Mouse (Mus musculus): ENCODE measurements at regions not wholly inside any gene's neighbourhood (a gene's known extent, or its start where the extent isn't known, plus 50 kb on each side); places are given as distances from the start of the nearest gene placed in this dataset.

DNA sequence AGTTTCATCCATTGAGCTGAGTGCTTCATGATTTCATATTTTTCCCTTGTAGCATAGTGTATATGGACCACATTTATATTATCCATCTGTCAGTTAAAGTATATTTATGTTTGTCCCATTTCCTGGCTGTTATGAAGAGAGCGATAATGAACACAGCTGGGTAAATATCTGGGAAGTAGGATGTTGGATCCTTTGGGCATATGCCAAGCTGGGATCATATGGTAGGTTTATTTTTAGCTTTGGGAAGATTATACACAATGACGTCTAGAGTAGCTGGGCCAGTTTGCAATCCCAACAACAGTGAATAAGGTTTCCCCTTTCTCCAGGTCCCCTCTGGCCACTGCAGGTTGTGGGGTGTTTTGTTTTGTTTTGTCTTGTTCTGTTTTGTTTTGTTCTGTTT is 164.5 kb downstream of the Gm765 start:
- DNase-seq: no peak

DNA sequence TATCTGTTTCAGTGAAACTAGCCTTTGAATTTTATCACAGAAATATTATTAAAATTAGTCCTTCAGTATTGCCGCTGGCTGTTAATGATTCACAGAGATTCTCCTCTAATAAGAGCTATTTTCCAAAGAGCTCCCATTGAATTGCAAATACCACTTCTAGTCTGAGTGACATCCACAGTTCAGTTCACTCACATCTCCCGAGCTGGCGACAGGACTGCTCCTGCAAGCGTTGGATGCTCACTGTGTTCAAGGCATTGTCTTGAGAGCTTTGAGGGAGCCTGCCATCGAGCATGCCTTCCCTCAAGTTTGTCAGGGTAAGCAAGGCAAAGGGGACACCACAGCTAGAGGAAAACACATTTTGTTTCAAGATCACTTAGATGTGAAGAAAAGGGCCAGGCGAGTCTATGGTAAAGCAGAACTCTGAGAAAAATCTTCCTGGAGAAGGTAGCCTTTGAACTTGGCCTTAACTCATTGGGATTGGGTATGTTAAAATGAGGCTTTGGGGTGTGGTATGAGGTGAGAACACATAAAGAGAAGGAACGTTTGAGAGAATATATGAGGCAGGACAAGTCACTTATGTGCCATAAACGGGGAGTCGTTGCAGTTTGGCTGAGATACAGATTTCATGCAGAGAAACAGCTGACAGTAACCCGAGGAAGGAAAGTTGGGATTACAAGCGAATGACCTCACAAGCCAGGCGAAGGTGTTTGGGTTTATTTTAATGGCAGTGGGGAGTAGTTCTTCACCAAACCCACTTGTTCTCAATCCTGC is 193.3 kb downstream of the Gm765 start:
- DNase-seq: no peak

DNA sequence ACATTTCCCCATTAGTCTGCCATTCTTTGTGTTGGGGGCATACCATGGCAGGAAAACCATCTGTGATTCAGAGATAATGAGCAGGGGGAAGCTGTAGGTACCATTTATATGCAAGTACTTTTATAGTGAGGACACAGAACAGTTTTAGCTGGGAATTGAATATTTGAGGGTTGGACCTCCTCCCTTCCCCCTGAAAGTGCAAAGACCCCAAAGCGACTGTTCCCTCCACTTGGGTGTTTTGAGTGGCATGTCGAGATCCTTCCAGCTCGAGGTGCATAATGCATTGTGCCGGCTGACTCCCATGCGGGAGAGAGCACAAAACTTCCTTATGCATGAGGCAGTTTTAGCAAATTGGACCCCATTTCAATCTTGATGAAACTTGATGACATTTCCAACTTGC is 194.7 kb downstream of the Gm765 start:
- DNase-seq: no peak

DNA sequence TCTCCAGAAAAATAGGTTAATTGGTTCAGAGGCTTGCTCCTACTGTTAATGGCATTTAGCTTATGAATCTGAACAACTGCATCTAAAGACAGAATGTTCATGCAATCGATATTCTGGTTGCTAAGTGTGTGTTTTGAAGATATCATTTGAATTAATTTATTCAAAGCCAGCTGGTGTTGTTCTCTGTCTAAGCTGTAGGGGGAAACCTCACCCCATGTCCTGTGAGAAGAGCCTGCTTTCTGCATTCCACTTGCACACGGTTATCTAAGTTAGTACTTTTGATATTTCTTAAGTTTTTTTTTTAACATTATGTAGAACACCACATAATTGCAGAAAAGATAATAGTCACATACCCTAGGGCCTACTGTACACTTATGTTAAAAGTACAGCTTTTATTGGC is 209.6 kb downstream of the Gm765 start:
- peak; percentile 26 for DNase-seq

DNA sequence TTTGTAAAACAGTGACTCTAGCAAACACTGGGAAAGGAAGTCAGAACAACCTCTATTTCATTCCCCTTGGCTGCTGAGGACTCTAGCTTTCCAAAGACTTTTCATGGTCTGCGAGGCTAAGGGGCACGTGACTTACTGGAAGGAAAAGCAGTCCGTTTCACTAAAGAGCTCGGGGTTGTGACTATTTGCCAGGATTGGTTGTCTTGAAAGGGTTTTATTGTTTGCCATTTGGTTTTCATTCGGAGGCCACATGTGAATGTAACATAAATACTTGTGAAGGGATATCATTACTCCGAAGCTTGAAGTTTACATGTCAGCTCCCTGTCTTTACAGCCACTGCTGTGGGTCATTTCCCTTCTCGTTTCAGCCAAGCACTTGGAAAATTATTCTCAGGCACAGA is 217.1 kb downstream of the Gm765 start:
- no peak for DNase-seq

DNA sequence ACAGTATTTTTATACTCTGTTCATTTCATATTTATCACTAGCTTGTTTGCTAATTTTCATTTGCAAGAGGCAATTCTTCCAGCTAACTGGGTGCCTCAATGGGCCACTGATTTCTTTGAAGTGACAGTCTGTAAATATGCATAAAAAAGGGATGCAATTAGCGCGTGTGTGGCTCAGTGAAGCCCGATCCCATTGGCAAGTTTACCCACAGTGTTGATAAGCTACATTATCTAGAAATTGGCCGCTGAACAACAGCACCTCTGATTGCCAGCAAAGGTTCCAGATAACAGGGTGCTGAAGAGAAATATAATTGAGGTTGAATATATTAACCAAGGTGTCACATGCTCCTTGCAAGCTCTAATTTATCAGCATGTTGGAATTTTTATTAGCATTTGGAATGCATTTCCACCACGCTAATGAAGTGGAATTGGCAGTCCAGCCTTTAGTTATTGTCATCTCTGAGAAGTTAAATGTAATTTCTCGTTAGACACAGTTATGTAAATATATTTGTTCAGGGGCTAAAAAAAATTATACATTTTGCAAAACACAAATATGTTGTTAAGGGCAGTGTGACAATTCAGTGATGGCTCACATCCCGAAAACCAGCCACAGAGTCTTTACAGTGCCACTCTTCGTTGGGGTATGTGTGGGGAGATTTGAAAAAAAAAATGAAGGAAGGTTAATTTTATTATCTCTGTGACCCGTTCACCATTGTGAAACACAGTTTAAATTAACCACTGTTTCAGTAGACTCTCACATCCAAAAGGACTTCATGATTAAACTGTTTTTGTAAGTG is 224.0 kb downstream of the Gm765 start:
- DNase-seq: no peak

DNA sequence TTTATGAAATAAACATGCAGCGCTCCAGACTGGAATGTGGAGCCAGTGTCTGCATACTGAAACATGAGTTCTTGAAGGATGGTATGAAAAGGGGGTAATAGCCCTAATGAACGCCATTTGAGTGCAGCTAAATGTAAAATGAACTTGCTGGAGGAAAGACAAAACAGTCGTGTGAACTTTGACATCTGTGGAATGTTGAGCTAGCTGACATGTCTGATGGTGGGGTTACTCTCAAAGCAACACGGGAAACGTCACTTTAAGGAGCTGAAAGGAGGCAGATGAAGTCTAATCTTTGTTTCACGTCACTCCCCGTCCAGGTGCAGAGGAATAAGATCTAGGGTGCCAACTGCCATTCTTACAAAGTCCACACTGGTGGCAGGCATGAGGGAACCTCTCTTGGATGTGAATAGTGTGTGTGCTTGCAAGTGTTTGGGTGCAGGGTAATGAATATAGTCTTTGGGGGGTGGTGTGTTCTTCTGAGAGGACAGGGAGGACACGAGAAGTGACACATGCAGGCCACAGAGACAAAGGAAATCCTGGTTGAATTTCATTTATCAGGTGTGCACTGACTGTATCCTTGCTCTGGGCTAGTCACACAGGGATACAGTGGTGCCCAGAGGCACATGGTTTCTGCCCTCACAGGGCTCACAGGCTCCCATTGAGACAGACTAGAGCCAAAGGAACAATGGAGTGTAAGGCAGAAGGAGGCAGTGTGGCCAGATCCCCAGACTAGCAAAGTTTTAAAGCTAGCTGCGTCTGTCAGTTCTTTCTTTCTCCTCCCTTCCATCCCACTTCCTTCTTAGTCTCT is 228.0 kb downstream of the Gm765 start:
- DNase-seq: no peak

DNA sequence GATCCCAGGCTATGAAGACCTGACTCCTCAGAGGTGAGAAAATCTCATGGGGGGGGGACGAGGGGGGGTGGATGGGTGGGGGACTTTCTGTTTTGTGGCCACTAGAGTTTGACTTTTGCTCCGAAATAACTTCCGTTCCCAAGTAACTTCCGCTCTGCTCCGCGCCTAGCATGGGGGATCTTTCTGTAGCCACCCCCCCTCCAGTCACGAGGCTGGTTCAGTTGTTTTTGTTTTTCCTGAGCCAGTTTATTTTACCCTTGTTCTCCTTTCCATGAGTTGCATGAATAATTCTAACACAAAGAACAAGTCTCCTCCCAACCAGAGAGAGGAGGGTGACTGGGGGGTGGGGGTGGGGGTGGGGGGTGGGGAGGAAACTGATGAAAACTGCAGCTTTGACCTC is 228.8 kb downstream of the Gm765 start:
- peak; percentile 36 for DNase-seq

DNA sequence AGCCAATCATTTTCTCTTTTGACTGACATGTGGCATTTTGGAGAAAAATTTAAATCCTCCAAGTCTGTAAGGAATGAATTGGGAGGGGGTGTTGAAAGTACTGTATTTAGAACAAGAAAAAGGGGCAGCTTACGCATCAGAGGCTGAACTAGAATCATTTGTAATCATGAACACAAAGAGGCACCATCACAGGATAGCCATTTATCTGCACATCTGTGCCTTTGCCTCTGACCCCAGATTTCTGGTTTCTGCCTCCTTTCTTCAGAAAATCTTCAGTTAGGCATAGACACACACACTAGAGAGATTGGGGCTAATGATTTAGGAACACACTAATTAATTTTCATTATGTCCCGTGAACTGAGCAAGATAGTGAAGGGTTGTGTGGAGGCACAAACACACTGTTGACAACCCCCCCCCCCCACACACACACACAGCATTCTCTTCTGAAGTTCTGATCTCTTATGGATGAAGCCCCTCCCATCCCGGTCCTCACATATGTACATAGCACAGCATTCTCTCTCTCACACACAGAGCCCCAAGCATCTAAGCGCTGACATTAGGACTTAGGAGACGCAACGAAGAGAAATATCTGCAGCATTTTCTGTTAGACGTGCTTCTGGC is 229.9 kb downstream of the Gm765 start:
- DNase-seq: no peak

DNA sequence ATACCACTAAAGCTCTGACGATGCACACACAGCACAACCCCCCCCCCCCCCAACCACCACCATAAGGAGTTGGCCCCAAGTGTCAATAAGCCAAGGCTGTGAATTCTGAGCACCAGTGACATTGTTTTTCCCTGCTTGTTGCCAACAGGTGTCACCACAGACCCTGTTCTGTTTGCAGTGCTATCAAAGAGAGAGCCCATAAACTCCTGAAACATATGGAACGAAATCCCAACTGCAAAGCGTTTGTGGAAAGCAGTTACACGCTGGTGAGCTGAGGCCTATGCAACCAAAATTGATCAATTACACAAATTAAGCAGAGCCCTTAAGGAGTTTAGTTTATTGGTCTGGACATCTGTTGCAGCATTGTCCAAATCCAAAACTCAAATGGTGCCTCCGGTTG is 235.4 kb downstream of the Gm765 start:
- DNase-seq: no peak

DNA sequence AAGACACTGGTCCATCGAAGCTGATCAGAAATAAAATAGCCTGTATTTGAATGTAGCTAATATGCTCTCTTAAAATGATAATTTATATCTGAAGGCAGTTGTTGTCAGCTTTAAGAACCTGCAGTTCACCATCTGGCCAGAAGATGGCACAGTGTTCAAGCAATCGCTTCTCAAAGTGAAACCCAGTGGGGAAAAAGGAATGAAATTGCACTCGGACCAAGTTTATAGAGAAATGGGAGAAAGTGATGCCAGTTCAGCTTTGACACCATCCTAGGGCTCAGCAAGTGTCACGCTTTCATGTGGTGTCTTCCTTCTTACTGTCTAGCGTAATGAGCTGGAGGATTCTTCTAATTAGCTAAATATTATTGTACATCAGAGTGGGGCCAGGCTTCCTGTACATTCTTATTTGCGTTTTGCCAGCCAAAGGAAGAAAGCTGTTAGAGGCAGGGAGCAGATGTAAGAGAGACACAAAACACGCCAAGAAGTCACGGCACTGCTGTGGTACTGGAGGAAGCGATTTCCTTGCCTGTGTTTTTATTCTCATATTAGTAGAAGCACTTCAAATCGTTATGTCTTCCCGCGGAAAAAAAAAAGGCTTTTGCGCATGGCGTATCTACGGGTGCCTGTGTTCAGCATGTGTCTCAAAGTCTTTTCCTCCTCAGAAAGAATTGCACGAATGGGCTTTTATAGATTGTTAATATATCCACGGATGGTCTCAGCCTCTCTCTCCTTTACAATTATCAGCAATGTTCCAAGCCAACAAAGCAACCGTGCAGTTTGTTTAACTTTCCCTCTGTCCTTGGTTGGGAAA is 237.1 kb downstream of the Gm765 start:
- peak; percentile 93 for DNase-seq

DNA sequence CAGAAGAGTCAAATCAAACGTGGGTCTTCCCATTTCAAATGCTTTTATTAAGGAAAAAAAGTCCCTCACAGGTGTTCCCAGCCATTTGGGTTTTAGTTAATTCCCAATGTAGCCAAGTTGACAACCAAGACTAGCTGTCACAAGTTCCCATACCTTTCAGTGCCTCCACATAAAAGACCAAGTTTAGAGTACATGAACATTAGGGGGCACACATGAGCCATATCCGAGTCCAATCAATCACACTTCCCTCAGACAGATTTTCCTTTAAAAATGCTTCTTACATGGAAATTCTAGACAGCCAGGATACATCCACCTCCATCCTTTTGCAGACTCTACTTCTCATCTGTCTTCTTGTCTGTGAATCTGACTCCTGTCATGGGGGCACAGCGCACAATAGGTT is 238.1 kb downstream of the Gm765 start:
- no peak for DNase-seq

DNA sequence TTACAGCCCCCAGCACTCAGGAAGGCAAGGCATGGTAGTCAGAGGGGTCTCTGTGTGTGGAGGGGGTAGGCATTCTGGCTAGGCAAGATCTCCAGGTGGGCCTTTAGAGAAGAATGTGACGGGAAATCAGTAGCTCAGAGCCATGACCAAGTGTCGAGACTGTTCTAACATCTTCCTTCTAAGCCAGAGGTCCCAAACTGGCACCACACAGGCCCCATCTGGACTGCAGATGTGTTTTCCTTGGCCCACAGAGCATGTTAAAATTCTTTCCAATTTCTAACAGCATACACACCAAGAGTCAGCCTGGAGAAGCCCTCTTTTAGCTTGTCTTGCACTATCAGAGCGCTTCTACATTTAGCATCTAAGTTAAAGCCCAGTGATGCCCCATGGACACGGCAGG is 241.5 kb downstream of the Gm765 start:
- no peak for DNase-seq

DNA sequence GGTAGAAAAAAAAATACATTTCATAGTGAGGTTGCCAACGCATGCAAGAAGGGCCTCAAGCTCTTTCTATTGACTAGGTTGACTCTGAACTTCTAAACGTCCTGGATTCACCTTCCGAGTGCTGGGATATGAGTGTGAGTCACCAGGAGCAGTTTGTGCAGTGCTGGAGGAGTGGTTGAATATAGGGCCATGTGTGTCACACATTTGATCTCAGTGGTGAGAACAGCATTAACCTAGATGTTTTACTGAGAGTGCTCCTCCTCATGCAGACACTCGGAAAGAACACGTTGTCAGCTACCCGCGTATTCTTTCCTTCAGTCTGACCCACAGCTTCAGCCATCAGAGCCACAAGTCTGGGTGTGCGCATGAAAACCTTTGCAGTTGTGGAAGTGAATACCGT is 243.4 kb downstream of the Gm765 start:
- no peak for DNase-seq

DNA sequence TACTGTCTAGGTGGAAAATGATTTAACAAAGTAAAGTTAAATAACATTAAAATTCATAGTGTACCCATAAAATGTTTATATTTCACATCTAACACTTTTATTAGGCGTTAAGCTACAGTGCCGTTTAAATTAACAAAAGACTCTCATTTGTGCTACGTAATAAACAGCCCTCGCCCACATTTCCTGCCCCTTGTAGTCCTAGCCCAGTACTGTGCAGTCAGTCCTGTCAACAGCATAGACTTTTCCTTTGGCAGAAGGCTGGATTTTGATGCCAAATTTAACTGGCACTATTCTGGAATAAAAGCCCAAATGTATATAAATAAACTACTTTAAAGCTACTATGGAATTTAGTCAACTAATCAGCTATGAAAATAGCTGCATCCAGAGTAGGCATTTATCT is 247.3 kb downstream of the Gm765 start:
- no peak for DNase-seq

DNA sequence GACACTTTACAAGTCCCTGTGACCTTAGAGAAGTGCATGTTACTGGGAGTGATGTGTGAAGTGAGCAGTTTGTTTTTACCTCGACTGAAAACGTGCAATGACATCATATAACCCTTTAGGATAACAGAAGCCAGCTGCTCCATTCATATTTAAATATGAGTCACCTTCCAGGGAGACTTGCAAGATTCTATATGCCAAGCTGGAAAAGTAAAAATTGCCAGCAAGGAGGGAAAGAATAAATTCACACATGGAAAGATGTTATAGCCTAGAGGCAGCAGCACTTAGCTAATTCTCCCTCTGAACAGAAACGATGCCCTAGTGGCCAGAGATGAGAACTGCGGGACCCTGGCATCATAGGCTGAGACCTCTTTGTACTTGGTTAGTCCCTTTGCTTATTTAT is 253.4 kb downstream of the Gm765 start:
- peak; percentile 25 for DNase-seq

DNA sequence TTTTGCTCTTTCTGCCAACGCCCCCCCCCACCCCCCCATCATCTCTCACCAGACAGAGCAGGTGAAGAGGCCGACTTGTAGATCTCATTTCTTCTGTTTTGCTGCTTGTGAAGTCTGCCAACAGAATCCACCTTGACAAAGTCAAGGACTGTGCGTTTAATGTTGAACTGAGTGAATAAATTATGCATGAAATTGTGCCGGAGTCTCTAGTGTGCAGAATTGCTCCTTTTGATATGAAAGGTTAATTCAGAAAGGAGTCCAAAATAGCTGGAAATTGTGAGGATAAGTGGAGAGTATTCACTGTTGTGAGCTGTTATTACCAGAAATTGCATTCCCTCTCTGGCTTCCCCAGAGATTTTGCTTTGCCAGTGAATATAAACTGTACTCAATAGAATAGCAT is 262.5 kb downstream of the Gm765 start:
- no peak for DNase-seq
